Mouse (Mus musculus) forelimb bud, embryonic 11.5 days (tissue): ENCODE data around the gene Sgpp1.
"Not testable (repeated sequence)": the region's sequence is repeated elsewhere in the genome, so short reads cannot be mapped to it uniquely, and the experiment has no call there.

Experiments
- DNase-seq: peaks from one replicate; pipeline ENCODE4 v3.0.0-alpha.2; 2012; ENCODE audit warnings: low read depth, low spot score

Sgpp1 gene

DNA sequence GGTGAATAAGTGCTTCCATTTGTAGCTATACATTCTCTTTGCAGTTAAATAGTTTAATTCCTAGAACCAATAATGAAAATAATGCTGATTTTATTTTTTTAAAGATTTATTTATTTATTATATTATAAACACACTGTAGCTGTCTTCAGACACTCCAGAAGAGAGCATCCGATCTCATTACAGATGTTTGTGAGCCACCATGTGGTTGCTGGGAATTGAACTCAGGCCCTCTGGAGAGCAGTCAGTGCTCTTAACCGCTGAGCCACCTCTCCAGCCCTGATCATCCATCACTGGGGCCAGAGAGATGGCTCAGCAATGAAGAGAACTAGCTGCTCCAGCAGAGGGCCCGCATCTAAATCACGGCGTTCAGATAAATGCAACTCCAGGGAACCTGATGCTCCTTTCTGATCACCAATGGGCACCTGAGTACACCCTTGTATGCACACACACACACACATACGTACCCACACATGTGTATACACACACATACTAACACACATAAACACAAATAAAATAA is 3.5 kb downstream of the Sgpp1 start:
- DNase-seq = no peak

DNA sequence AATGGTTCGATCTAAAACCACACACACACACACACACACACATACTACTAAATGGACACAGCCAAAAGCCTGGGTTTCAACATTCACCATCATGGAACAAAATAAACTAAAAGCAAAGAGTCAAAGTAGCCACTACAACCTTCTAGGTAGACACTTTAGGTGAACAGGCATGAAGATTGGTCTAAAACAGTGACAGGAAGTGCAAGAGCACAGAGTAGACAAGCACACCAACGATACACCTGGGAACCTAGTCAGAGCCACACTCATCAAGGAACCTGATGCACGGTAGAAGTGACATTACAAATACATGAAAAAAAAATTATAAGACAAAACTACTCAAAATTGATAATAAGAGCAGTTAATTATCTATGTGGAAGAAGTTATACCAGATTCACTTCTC is 4.0 kb downstream of the Sgpp1 start:
- no peak for DNase-seq

- DNase-seq = no peak
Measured at GRCm38 (mm10) chr12:75730458-75730857, 5.1 kb downstream of the Sgpp1 start.

- DNase-seq = no peak
Measured at GRCm38 (mm10) chr12:75729876-75730275, 5.7 kb downstream of the Sgpp1 start.

DNA sequence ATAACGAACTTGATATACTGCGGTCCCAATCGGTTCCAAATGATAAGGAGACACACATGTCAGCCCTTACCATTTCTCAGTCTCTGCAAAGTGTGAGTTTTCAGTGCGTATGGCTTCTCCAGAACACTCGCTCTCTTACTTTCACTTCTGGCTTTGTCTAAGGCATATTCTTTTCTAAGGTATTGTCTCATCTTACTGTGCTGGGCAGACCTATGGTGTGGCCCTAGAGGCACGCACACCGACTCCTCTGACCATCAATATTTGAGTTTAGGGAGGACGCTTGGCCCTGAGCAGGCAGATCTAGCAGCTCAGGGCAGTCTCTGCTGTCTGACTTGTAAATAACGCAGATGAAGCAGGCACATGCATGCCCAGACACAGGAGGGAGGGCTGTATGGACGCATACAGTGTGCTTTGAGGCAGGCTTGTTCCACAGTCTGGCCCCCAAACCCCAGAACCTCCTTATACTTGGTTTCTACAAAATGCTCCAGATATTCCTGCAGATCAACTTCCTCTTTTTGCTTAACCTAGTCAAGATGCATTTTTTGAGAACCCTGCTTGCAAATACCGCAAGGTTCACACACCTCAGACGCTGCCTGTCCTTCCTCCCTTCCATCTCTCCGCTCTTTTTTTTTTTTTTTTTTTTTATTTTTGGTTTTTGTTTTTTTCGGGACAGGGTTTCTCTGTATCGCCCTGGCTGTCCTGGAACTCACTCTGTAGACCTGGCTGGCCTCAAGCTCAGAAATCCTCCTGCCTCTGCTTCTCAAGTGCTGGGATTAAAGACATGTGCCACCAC is 8.0 kb downstream of the Sgpp1 start:
- no peak for DNase-seq

GRCm38 (mm10) chr12:75726349-75726861 is 9.1 kb downstream of the Sgpp1 start:
- DNase-seq = no peak

- DNase-seq = no peak
Measured at GRCm38 (mm10) chr12:75724621-75725324, 10.8 kb downstream of the Sgpp1 start.

DNA sequence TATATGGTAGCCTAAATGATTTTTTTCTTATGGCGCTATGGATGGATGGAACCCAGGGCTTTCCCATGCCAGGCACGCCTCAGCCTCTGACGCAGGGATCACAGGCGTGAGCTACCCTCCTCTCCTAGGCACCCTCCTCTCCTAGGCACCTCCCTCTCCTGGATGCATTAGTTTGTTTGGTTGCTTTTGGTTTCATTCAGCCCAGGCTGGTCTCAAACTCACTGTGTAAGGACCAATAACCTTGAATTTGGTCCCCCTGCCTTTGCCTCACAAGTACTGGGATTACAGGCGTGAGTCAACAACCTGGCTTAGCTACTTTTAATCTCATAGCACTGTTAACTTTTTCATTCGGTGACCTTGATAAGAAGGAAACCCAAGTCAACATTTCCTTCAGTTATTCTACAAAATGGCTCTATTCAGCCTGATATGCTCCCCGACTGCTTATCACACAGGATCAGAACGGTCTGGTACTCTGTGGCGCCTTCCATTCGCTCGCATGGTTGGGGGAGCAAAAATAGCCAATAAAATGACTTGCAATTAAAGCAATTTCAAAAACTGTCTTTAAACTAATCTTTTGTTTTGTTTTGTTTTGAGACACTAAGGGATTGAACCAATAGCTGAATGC is 11.6 kb downstream of the Sgpp1 start:
- no peak for DNase-seq

DNA sequence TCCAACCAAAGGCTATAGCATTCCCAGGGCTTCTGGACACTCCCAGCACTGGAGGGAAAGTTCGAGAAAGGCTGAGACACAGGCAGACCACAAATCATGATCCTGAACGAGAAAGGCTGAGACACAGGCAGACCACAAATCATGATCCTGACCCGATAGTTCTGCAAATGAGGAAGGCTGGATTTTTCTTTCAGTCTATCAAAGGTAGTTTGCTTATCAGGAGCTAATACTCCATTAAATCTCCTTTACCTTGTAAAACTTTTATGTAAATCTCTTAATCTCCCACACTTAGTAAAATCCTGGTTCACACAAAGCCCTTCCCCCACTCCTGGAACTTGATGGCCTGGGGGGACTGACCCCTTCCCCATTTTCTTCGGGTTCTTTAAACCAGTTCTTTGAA is 13.6 kb downstream of the Sgpp1 start:
- no peak for DNase-seq

GRCm38 (mm10) chr12:75721006-75721405 is 14.5 kb downstream of the Sgpp1 start:
- no peak for DNase-seq

GRCm38 (mm10) chr12:75713596-75713995 is 21.9 kb downstream of the Sgpp1 start:
- no peak for DNase-seq

DNA sequence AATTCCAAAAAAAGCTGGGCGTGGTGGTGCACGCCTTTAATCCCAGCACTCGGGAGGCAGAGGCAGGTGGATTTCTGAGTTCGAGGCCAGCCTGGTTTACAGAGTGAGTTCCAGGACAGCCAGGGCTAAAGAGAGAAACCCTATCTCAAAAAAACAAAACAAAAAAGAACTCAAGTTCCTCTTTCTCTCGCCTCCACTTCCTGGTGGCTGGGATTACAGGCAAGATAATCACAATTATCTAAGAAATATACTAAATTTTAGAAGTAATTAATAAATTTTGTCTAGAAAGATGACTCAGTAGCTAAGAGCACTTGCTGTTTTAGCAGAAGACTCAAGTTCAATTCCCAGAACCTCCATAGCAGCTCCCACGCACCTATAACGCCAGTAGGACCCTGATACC is 22.6 kb downstream of the Sgpp1 start:
- not testable (repeated sequence) for DNase-seq

DNA sequence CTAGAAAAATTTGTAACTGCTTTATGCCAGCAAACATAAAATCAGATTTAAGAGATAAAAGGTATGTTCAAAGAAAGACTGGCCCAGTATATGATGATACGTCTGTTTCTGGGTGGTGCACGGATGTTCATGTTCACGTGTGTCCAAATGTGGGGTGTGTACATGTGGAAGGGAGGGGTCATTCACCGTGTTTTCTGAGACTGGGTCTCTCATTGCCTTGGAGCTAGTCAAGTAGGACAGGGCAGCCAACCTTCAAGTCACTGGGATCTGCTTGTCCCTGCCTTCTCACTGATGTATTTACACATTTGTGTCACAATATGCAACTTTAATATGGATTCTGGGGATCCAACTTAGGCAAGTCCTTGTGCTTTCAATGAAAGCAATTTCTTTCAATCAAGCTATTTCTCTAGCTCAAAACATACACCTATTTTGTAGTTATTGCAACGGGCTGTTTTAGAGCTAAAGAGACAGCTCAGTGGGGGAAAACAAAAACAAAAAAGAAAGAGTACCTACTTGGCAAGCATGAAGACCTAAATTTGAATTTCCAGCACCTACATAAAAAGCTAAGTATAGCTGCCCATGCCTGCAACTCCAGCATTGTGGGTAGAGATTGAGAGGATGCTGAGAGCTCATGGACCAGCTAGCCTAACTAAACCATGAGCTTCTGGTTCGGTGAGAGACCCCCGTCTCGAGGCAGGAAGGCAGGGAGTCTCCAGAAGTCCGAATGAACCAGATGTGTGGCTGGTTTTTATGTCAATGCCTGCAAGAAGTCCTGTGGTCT is 24.7 kb downstream of the Sgpp1 start:
- no peak for DNase-seq

DNA sequence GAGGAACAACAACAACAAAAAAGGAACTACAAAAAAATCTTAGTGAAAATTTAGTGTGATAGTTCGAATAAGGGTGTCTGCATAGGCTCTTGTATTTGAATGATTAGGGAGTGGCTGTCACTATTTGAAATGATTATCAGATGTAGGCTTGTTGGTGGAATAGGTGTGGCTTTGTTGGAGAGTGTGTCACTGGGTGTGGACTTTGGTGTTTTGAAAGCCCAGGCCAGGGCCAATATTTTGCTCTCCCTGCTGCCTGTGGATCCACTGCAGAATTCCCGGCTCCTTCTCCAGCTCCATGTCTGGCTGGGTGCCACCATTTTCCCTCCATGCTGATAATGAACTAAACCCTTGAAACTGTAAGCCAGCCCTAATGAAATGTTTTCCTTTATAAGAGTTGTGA is 26.0 kb downstream of the Sgpp1 start:
- DNase-seq = no peak

DNA sequence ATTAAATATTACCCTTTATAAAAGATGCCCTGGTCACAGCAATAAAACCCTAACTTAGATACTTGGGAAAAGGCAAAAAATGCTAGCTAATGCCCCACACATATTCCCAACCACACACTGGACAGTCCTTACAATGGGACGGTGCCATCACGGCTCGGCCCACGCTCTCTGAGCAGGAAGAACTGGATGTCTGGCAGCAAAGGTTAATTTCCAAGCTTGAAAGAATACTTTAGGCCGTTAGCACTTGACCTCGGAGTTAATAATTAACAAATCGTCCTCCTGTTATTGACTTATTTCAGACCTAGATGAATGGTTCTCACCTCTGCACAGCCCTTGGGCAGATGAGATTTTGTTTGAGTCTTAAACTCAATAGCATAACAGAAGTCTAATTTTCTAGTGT is 28.9 kb downstream of the Sgpp1 start:
- no peak for DNase-seq

DNA sequence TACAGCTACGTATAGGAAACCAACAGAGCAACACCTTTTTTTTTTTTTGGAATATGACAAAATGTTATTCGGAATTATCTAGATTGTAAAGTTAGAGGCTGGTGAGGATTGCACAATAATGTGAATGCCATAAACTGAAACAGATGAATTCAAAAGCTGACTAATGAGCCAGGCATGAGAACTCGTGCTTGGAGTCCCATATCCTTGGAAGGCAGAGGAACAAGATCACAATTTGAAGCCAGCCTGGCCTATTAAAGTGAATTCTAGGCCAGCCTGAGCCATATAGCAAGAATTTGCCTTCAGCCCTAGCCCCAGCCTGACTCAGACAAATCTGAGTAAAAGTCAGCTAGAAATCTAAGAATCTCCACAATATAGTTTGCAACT is 32.8 kb downstream of the Sgpp1 start:
- DNase-seq = no peak

DNA sequence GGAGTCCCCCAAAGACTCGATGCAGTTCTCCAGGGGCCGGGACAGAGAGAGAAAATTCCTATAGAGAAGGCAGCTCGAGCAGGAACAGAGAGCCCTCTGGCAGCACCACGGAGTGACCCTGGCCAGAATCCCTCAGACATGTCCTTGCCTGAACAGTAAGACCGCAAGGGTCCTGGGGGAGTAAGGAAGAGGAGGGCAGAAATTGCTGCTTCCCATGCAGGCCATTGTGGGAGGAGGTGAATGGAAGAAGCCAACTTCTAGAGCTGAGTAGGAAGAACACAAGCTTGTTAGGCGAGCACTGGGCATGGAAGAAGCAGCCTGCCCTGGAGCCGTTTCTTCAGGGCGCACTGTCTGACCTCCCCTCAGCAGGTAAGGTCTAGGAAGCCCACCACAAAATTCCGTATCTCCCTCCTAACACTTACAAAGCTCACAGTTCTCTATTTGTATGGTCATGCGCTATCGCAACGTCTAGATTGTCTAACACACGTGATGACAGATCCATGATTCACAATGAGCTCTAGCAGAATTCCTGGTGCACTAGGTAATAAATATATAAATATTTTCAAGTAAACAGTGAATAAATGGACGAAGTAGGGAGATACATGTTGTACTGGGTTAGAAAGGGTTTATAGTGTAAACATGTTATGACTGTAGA is 33.3 kb downstream of the Sgpp1 start:
- no peak for DNase-seq

- DNase-seq = no peak
Measured at GRCm38 (mm10) chr12:75701173-75702083, 34.1 kb downstream of the Sgpp1 start.

DNA sequence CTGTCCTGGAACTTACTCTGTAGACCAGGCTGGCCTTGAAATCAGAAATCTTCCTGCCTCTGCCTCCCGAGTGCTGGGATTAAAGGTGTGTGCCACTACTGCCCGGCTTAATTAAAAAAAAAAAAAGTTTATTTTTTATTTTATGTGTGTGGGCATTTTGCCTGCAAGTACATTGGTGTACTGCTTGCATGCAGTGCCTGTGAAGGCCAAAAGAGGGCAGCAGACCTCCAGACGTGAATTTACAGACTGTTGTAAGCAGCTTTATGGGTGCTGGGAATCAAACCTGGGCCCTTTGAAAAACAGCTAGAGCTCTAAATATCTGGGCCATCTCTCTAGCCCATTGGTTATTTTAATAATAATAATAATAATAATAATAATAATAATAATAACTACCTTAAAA is 36.8 kb downstream of the Sgpp1 start:
- DNase-seq = no peak

- not testable (repeated sequence) for DNase-seq
Measured at GRCm38 (mm10) chr12:75695845-75696244, 39.7 kb downstream of the Sgpp1 start.
